Mouse (Mus musculus): ENCODE measurements around the gene Cog6. TPM values are rescaled to one million over a fixed set of nuclear protein-coding genes. Genes with fewer than 3 reads are reported as not detected.
A peak's percentile ranks its signal among the peaks of the same experiment; 100 is the strongest.
"Not testable (repeated sequence)": the region's sequence is repeated elsewhere in the genome, so short reads cannot be mapped to it uniquely, and the experiment has no call there.

Cog6 gene
- total RNA-seq, 2 experiments from 2014 or later, result 42.1 to 45.1 TPM

- Histone ChIP-seq H3K4me3 (no peak overlapping the region), H3K27ac (no peak overlapping the region)
- TF ChIP-seq CTCF (IDR thresholded peaks at IDR 0.05), result no peak
- no peak for DNase-seq
- intact Hi-C loops (cut with DNase I), result loop anchor here (10.0 kb wide), 1 partner anchor 753 kb away; no protein-coding TSS in a partner anchor
Measured at GRCm38 (mm10) chr3:53007411-53007810, 9.6 kb downstream of the Cog6 start.

- Histone ChIP-seq H3K4me3 (no peak overlapping the region), H3K27ac (no peak overlapping the region)
- TF ChIP-seq CTCF (IDR thresholded peaks at IDR 0.05), result peak; percentile 69
- intact Hi-C loops (cut with DNase I), result loop anchor here (10.0 kb wide), 1 partner anchor 750 kb away; no protein-coding TSS in a partner anchor
- no peak for DNase-seq
Measured at GRCm38 (mm10) chr3:53004406-53005114, 12.5 kb downstream of the Cog6 start.

DNA sequence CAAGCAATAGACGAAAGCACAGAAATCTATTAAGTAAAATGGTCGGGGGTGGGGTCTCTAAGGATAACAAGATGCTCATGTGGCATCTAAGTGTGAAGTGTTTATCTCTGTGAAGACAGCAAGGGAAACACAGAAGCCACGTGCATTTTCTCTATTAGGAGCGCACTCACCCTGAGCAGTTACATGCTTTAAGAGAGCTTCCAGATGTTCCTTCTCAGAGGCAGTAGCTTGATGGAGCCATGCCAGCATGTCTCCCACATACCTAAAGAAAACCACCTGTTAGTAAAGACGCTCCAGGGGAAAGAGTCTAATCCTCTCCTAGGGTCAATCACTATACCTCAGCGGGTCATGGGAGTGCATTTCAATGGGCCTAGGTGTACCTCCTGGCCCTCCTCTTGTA is 15.0 kb downstream of the Cog6 start:
- Histone ChIP-seq H3K27ac (no peak overlapping the region), H3K4me3 (no peak overlapping the region)
- no peak for DNase-seq
- intact Hi-C loops (cut with DNase I), result loop anchor here (10.0 kb wide), 1 partner anchor 747 kb away; no protein-coding TSS in a partner anchor
- no peak for TF ChIP-seq CTCF (IDR thresholded peaks at IDR 0.05)

DNA sequence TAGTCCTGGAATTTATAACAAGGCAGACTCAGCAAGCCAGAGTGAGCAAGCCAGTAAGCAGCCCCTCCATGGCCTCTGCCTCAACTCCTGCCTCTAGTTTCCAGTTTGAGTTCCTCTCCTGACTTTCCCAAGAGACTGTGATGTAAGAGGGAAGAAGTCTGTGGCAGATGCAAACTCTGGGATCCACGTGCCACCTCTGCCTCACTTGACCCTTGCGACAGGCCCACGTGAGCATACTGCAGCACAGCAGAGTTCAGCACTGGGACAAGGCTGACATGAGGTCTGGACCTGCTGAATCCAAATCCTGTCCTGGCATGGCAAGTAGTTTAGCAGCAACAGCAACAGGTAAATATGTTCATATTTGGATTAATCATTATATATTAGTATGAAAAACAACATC is 17.0 kb downstream of the Cog6 start:
- no peak for TF ChIP-seq CTCF (IDR thresholded peaks at IDR 0.05)
- intact Hi-C loops (cut with DNase I), result loop anchor here (10.0 kb wide), 1 partner anchor 745 kb away; no protein-coding TSS in a partner anchor
- H3K27ac ChIP-seq, result no peak overlapping the region
- no peak for DNase-seq
- H3K4me3 ChIP-seq, result no peak overlapping the region

DNA sequence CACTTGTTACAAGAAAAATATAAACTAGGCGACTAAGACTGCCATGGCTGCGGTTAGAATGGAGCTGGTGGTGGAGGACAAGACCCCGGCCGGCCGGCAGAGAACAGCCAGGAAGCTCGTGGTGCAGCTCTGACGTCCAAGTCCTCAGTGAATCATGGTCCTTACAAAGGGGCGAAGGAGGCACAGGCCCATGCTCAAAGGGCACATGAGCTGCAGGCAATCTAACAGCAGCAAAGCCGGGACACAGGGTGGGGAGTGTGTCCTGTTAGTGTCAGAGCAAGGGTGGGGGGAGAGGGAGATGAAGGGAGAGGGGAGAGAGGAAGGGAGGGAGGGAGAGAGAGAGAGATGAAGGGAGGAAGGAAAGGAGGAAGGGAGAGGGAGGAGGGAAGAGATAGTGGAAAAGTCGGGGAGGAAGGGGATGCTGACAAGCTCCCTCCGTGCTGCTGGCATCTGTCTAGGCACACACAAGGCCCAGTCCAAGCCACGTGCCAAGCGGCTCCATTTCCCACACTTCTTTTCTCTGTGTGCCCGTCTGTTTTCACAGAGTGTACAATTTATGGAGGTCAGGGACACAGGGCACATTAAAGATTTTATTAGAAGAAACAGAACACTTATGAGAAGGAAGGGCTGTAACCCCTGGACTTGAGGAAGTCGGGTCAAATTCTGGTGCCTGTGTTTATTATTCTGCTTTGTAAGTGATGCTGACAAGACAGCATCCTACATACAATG is 17.9 kb downstream of the Cog6 start:
- no peak overlapping the region for H3K27ac ChIP-seq
- intact Hi-C loops (cut with DNase I), result no loop called here
- TF ChIP-seq CTCF (IDR thresholded peaks at IDR 0.05), result no peak
- no peak for DNase-seq
- no peak overlapping the region for H3K4me3 ChIP-seq

- Histone ChIP-seq H3K27ac (no peak overlapping the region), H3K4me3 (no peak overlapping the region)
- DNase-seq, result no peak
- intact Hi-C loops (cut with DNase I), result no loop called here
- TF ChIP-seq CTCF (IDR thresholded peaks at IDR 0.05), result no peak
Measured at GRCm38 (mm10) chr3:52997381-52997780, 19.7 kb downstream of the Cog6 start.

- Histone ChIP-seq H3K4me3 (no peak overlapping the region), H3K27ac (no peak overlapping the region)
- intact Hi-C loops (cut with DNase I), result no loop called here
- no peak for TF ChIP-seq CTCF (IDR thresholded peaks at IDR 0.05)
- DNase-seq, result no peak
Measured at GRCm38 (mm10) chr3:52996635-52997034, 20.4 kb downstream of the Cog6 start.

DNA sequence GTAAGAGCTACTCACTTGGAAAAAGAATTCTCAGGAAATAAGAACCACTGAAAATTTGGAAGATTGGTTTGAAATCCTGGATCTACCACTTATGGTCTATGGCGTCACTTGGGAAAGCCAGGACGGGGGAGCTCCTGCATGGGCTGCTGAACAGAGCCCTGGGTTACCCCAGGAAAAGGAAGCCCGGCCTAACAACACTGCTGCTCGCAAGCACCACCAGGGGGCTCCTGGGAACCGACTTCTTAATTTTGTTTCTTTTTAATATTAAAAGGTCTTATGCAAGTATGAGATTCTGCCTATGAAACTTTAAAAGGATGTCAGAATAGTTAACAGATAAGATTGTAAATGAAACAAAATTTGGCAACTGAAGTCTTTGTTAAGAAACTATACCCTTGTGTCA is 22.4 kb downstream of the Cog6 start:
- no peak for DNase-seq
- H3K27ac ChIP-seq, result no peak overlapping the region
- intact Hi-C loops (cut with DNase I), result no loop called here
- H3K4me3 ChIP-seq, result no peak overlapping the region
- peak; percentile 36; the same call in 1 of the 2 replicates for TF ChIP-seq CTCF (IDR thresholded peaks at IDR 0.05)

GRCm38 (mm10) chr3:52993296-52993695 is 23.7 kb downstream of the Cog6 start:
- TF ChIP-seq CTCF (IDR thresholded peaks at IDR 0.05), result no peak
- Histone ChIP-seq H3K4me3 (no peak overlapping the region), H3K27ac (no peak overlapping the region)
- no peak for DNase-seq
- intact Hi-C loops (cut with DNase I), result no loop called here

- intact Hi-C loops (cut with DNase I), result no loop called here
- no peak overlapping the region for H3K4me3 ChIP-seq
- no peak for DNase-seq
- TF ChIP-seq CTCF (IDR thresholded peaks at IDR 0.05), result no peak
- no peak overlapping the region for H3K27ac ChIP-seq
Measured at GRCm38 (mm10) chr3:52990041-52990737, 26.8 kb downstream of the Cog6 start.

- H3K27ac ChIP-seq; intact Hi-C loops (cut with DNase I); H3K4me3 ChIP-seq: not testable (repeated sequence)
- DNase-seq, result peak; percentile 56
Measured at GRCm38 (mm10) chr3:52985508-52985941, 31.5 kb downstream of the Cog6 start.

GRCm38 (mm10) chr3:52983772-52984171 is 33.3 kb downstream of the Cog6 start:
- no peak for DNase-seq
- intact Hi-C loops (cut with DNase I), result no loop called here
- TF ChIP-seq CTCF (IDR thresholded peaks at IDR 0.05), result no peak
- peak overlapping the region; percentile 11; the same call in 1 of the 2 replicates for H3K4me3 ChIP-seq
- H3K27ac ChIP-seq, result peak overlapping the region; percentile 57

DNA sequence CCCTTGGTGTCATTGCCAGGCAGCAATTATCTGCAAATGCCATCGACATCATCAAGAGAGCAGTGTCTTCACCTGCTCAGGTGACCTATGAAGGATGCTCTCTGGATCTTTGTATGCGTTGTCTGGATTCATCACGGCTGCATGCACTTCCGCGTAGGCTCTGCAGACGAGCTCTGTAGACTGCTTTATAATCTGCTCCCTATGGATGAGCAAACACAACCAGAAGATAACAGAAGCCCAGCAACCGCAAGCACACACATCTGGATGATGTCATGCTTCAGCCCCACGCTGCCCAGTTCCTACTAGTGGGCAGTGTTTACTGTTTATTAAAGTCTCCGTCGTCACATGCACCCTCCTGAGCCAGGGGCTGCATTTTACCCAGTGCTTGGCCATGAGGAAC is 34.0 kb downstream of the Cog6 start:
- intact Hi-C loops (cut with DNase I), result no loop called here
- Histone ChIP-seq H3K4me3 (no peak overlapping the region), H3K27ac (no peak overlapping the region)
- DNase-seq, result no peak
- TF ChIP-seq CTCF (IDR thresholded peaks at IDR 0.05), result no peak

Data from gastrocnemius, adult 2 months (tissue).